Mouse (Mus musculus) G1E (cell line): ENCODE measurements around the gene Rbm24.

Source experiments
- CTCF ChIP-seq: IDR thresholded peaks from 2 replicates; pipeline ENCODE4 v1.5.1; 2012; ENCODE audit warnings: low read depth, low read length, inconsistent platforms, mixed read lengths
- GATA1 ChIP-seq: IDR thresholded peaks from 2 replicates; pipeline ENCODE4 v1.6.1; 2012; ENCODE audit warnings: borderline replicate concordance, low read length, inconsistent platforms, mixed read lengths
- GATA2 ChIP-seq: IDR thresholded peaks from 2 replicates; pipeline ENCODE4 v1.6.1; 2012; ENCODE audit warnings: low read depth, low read length, inconsistent platforms, borderline replicate concordance
- POLR2AphosphoS5 ChIP-seq: IDR thresholded peaks from 2 replicates; pipeline ENCODE4 v1.6.1; 2012; ENCODE audit warnings: low read depth, low read length, inconsistent platforms; ENCODE audit not compliant: insufficient replicate concordance
- TAL1 ChIP-seq: conservative IDR thresholded peaks from 2 replicates; pipeline ENCODE4 v1.6.1; 2012; ENCODE audit warnings: low read depth, low read length, inconsistent platforms, mixed read lengths

DNA sequence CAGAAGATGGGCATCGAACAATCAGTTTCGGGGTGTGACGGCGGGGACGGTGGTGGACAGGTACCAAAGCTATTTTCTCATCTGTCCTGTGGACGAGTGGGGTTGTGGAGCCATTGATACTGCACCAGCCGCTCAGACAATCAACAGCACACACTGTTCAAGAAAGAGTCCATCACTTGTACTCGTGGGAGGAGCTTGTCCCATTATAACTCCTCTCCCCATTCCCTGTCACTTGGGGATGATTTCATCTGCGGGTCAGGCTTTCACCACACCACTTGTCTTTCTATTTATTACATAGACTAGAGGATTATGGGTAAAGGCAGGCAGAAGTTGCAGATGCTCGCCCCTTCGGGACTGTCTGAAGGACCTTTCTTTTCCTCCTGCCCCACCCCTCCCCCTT lies 11.6 kb downstream of the Rbm24 start:
- TF ChIP-seq CTCF (no peak), TAL1 (no peak), POLR2AphosphoS5 (no peak), GATA1 (no peak), GATA2 (no peak)
